ENCODE assay signal across 10 mouse cellular contexts in the genomic region with DNA sequence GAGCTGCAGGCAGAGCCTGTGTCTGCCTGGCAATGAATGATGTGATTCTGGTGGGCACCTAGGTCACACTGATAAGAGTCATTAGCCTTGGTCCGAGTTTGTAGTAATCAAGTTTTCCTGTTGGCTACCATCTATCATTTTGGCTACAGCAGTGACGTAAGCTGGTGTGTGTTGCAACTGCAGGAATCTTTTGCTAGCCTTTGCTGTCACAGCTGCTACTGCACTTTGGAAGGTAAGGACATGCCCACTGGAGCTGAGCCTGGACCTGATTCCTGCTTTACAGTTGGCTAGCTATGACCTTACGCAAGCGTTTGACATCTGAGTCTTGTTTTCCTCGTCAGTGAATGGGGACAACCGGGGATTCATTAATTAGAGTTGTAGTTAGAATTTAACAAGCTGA. TPM values are rescaled to one million over a fixed set of nuclear protein-coding genes. Genes with fewer than 3 reads are reported as not detected.
DNase-seq lines count a peak whose midpoint lies in the region; ATAC-seq and TF ChIP-seq lines count a peak whose summit lies in the region.
"Had no signal": no experiment of that assay in that cellular context is flagged by ENCODE, and none has a peak within 500 bp of the region (broad histone marks: within the 10 kb centered on the region; RNA-seq: fewer than 3 reads in every experiment).

No protein-coding gene starts in this region.

- no peak overlapping the region for H3K27ac ChIP-seq in lung, postnatal 0 days (ENCODE audit: low read length)
- peak overlapping the region; percentile 88 for H3K27ac ChIP-seq in kidney, embryonic 16.5 days (ENCODE audit: low read length)
- H3K27ac ChIP-seq in forebrain, embryonic 13.5 days, result no peak overlapping the region

- peak; percentile 49 to 71 for DNase-seq in lung, adult 18-20 months
- no peak for DNase-seq in lung, postnatal 0 days (ENCODE audit: low spot score)
- peak; percentile 64 to 80 for DNase-seq in adrenal gland, postnatal 36 days
- DNase-seq in layer of hippocampus, postnatal 10 days (ENCODE audit: low spot score in 2 of 2), result no peak
- DNase-seq: lung, postnatal 4 days; right cerebral cortex, postnatal 4 days; thymus, postnatal 25 days had no signal

- TF ChIP-seq EP300 in lung, postnatal 0 days (IDR thresholded peaks at IDR 0.05), result no peak

- H3ac ChIP-seq in myocyte (ENCODE audit: control insufficient read depth, insufficient read length), result no peak overlapping the region

- H3K36me3 ChIP-seq in lung, postnatal 0 days (ENCODE audit: insufficient read depth, low read length), result no peaks in the 10 kb centered on the region
- H3K36me3 ChIP-seq in kidney, embryonic 16.5 days (ENCODE audit: insufficient read depth, low read length), result no peaks in the 10 kb centered on the region
- H3K36me3 ChIP-seq in myocyte (ENCODE audit: control insufficient read depth, insufficient read depth), result no peaks in the 10 kb centered on the region
- H3K36me3 ChIP-seq in forebrain, embryonic 13.5 days (ENCODE audit: poor library complexity, severe bottlenecking), result no peaks in the 10 kb centered on the region

- H3K9ac ChIP-seq in lung, postnatal 0 days (replicated peaks; ENCODE audit: low read depth), result no peak overlapping the region
- H3K9ac ChIP-seq in kidney, embryonic 16.5 days (replicated peaks; ENCODE audit: low read length), result no peak overlapping the region
- no peak overlapping the region for H3K9ac ChIP-seq in forebrain, embryonic 13.5 days

- H3K4me1 ChIP-seq in lung, postnatal 0 days (ENCODE audit: insufficient read depth, low read depth, low read length), result 0 out of 2 replicates have a peak, but pooled peaks cover 5% of the 10 kb centered on the region
- peaks cover 30% of the 10 kb centered on the region for H3K4me1 ChIP-seq in kidney, embryonic 16.5 days (ENCODE audit: insufficient read depth, low read length)
- peaks cover 11% of the 10 kb centered on the region for H3K4me1 ChIP-seq in forebrain, embryonic 13.5 days

- no peaks in the 10 kb centered on the region for H3K9me3 ChIP-seq in lung, postnatal 0 days (ENCODE audit: low read length)
- H3K9me3 ChIP-seq in kidney, embryonic 16.5 days (ENCODE audit: low read length), result no peaks in the 10 kb centered on the region
- no peaks in the 10 kb centered on the region for H3K9me3 ChIP-seq in forebrain, embryonic 13.5 days (replicated peaks)

- ATAC-seq in lung, postnatal 0 days, result no peak
- peak; percentile 66 for ATAC-seq in kidney, embryonic 16.5 days (ENCODE audit: low FRiP score, low TSS enrichment)
- no peak for ATAC-seq in forebrain, embryonic 13.5 days

- H3K27me3 ChIP-seq in lung, postnatal 0 days (replicated peaks; ENCODE audit: insufficient read depth, low read length), result no peaks in the 10 kb centered on the region
- H3K27me3 ChIP-seq in kidney, embryonic 16.5 days (ENCODE audit: insufficient read depth, low read length), result no peaks in the 10 kb centered on the region
- H3K27me3 ChIP-seq in myocyte (ENCODE audit: control insufficient read depth, insufficient read depth, insufficient read length), result no peaks in the 10 kb centered on the region
- H3K27me3 ChIP-seq in forebrain, embryonic 13.5 days, result no peaks in the 10 kb centered on the region

- H3K4me3 ChIP-seq in lung, postnatal 0 days (ENCODE audit: low read depth, low read length), result no peak overlapping the region
- H3K4me3 ChIP-seq in kidney, embryonic 16.5 days (ENCODE audit: low read length), result no peak overlapping the region
- no peak overlapping the region for H3K4me3 ChIP-seq in myocyte
- no peak overlapping the region for H3K4me3 ChIP-seq in forebrain, embryonic 13.5 days

- TF ChIP-seq POLR2A in myocyte (IDR thresholded peaks at IDR 0.05; ENCODE audit: insufficient read length, low read depth), result no peak

- no peak for TF ChIP-seq CTCF in lung, postnatal 0 days (IDR thresholded peaks at IDR 0.05)

- peaks cover 13% of the 10 kb centered on the region for H3K79me2 ChIP-seq in myocyte (ENCODE audit: control insufficient read depth, insufficient read depth)

- H3K4me2 ChIP-seq in lung, postnatal 0 days (replicated peaks; ENCODE audit: low read depth, low read length), result no peak overlapping the region
- no peak overlapping the region for H3K4me2 ChIP-seq in kidney, embryonic 16.5 days (replicated peaks; ENCODE audit: low read depth, low read length)
- no peak overlapping the region for H3K4me2 ChIP-seq in myocyte (ENCODE audit: low read depth)
- H3K4me2 ChIP-seq in forebrain, embryonic 13.5 days, result no peak overlapping the region

- 63% methylated on average over 6 of the region's 6 CpGs for WGBS in lung, postnatal 0 days
- WGBS in kidney, embryonic 16.5 days, result 41% methylated on average over 6 of the region's 6 CpGs
- WGBS in forebrain, embryonic 13.5 days, result 71% methylated on average over 6 of the region's 6 CpGs

TF ChIP-seq in myocyte, 11 proteins besides CTCF, POLR2A, EP300 and RAD21:
- no peak for TF ChIP-seq MYOD1 (IDR thresholded peaks at IDR 0.05; ENCODE audit: control insufficient read depth in 1 of 3, insufficient read length in 2 of 3, low read depth in 2 of 3)
- TF ChIP-seq CEBPB (IDR thresholded peaks at IDR 0.05; ENCODE audit: insufficient read depth, poor library complexity, severe bottlenecking), result peak; percentile 55; the same call in 1 of the 2 replicates
- TF ChIP-seq MYOG (IDR thresholded peaks at IDR 0.05; ENCODE audit: control insufficient read depth in 1 of 3, insufficient read depth in 1 of 3, insufficient read length in 2 of 3, low read depth in 2 of 3), result peak in 1 of 3 experiments; percentile 20
TF ChIP-seq in myocyte: peak in this region for 2.

RNA-seq across cellular contexts. Expression of gene Cpt1a, which starts 11.1 kb away (rescaled TPM):
- polyA plus RNA-seq in lung, postnatal 0 days (2015; fragmentation: Nextera tagmentation; extraction: Ambion mirVana), result 46.6 and 47.9 TPM in 2 replicates
- total RNA-seq in adrenal gland, postnatal 36 days (2021), result 100 to 1,000 TPM; 265 to 423 TPM
- 44.5 and 46.4 TPM in 2 replicates for polyA plus RNA-seq in kidney, embryonic 16.5 days (2015; fragmentation: Nextera tagmentation; extraction: Ambion mirVana)
- polyA plus RNA-seq in myocyte (2012; fragmentation: generic; extraction: Trizol), result 13.5 TPM
- 11.0 and 12.2 TPM in 2 replicates for polyA plus RNA-seq in forebrain, embryonic 13.5 days (2015; fragmentation: Nextera tagmentation; extraction: Ambion mirVana)
- total RNA-seq in layer of hippocampus, postnatal 10 days (2021), result 10 to 100 TPM; 31.9 to 35.2 TPM

RNA-seq across cellular contexts. Expression of gene Ighmbp2, which starts 50.4 kb away (rescaled TPM):
- polyA plus RNA-seq in lung, postnatal 0 days (2015; fragmentation: Nextera tagmentation; extraction: Ambion mirVana), result 5.2 TPM in 2 replicates
- 1 to 10 TPM; 5.2 to 6.7 TPM for total RNA-seq in adrenal gland, postnatal 36 days (2021)
- 11.2 and 11.6 TPM in 2 replicates for polyA plus RNA-seq in kidney, embryonic 16.5 days (2015; fragmentation: Nextera tagmentation; extraction: Ambion mirVana)
- 6.3 TPM for polyA plus RNA-seq in myocyte (2012; fragmentation: generic; extraction: Trizol)
- 10.6 and 12.3 TPM in 2 replicates for polyA plus RNA-seq in forebrain, embryonic 13.5 days (2015; fragmentation: Nextera tagmentation; extraction: Ambion mirVana)
- 10 to 100 TPM; 12.4 to 12.6 TPM for total RNA-seq in layer of hippocampus, postnatal 10 days (2021)

RNA-seq across cellular contexts. Expression of gene Mrpl21, which starts 50.5 kb away (rescaled TPM):
- 63.2 and 72.7 TPM in 2 replicates for polyA plus RNA-seq in lung, postnatal 0 days (2015; fragmentation: Nextera tagmentation; extraction: Ambion mirVana)
- 10 to 100 TPM; 70.0 to 74.4 TPM for total RNA-seq in adrenal gland, postnatal 36 days (2021)
- polyA plus RNA-seq in kidney, embryonic 16.5 days (2015; fragmentation: Nextera tagmentation; extraction: Ambion mirVana), result 117 and 125 TPM in 2 replicates
- polyA plus RNA-seq in myocyte (2012; fragmentation: generic; extraction: Trizol), result 81.2 TPM
- 127 and 133 TPM in 2 replicates for polyA plus RNA-seq in forebrain, embryonic 13.5 days (2015; fragmentation: Nextera tagmentation; extraction: Ambion mirVana)
- 10 to 100 TPM; 55.1 to 55.7 TPM for total RNA-seq in layer of hippocampus, postnatal 10 days (2021)

RNA-seq across cellular contexts. Expression of gene Tesmin, which starts 55.4 kb away (rescaled TPM):
- polyA plus RNA-seq in lung, postnatal 0 days (2015; fragmentation: Nextera tagmentation; extraction: Ambion mirVana), result 0.52 and 0.68 TPM in 2 replicates
- under 1 TPM; 0.73 to 0.92 TPM for total RNA-seq in adrenal gland, postnatal 36 days (2021)
- 0.27 and 0.36 TPM in 2 replicates for polyA plus RNA-seq in kidney, embryonic 16.5 days (2015; fragmentation: Nextera tagmentation; extraction: Ambion mirVana)
- polyA plus RNA-seq in myocyte (2012; fragmentation: generic; extraction: Trizol), result 0.19 TPM
- 0.21 and 0.30 TPM in 2 replicates for polyA plus RNA-seq in forebrain, embryonic 13.5 days (2015; fragmentation: Nextera tagmentation; extraction: Ambion mirVana)
- under 1 TPM; 0.41 to 0.69 TPM for total RNA-seq in layer of hippocampus, postnatal 10 days (2021)

Comparison
In these comparisons a context has a peak if more than half of its experiments do, and no peak if none do; other contexts are left out.
1. DNase-seq: peak in lung, adult 18-20 months (2 of 2) and adrenal gland, postnatal 36 days (2 of 2); none in lung, postnatal 0 days (single experiment) and layer of hippocampus, postnatal 10 days (0 of 2).